Mouse (Mus musculus) T-cell, adult 2 months (primary cell): ENCODE measurements around the gene Wdr27.
"Not testable (repeated sequence)": the region's sequence is repeated elsewhere in the genome, so short reads cannot be mapped to it uniquely, and the experiment has no call there.

Experiments used
- DNase-seq: peaks from one replicate; pipeline ENCODE4 v3.0.0; 2022; ENCODE audit warnings: low spot score

The Wdr27 gene

GRCm38 (mm10) chr17:14943009-14943728 is at the start of gene Wdr27, which contains the start of gene 1600012H06Rik:
TSS of gene Wdr27 (minus strand) at chr17:14943158.
TSS of gene 1600012H06Rik (plus strand) at chr17:14943184.
- peak; percentile 96 for DNase-seq

GRCm38 (mm10) chr17:14992522-14993138 is 49.7 kb upstream of the Wdr27 start:
- not testable (repeated sequence) for DNase-seq

- DNase-seq: not testable (repeated sequence)
Measured at GRCm38 (mm10) chr17:14990116-14990702, 47.3 kb upstream of the Wdr27 start.

- DNase-seq: not testable (repeated sequence)
Measured at GRCm38 (mm10) chr17:14978362-14979038, 35.5 kb upstream of the Wdr27 start, which contains the start of the genes 9030025P20Rik and Gm3417. TSS of gene 9030025P20Rik (plus strand) at chr17:14978468. TSS of gene Gm3417 (minus strand) at chr17:14978790.

- not testable (repeated sequence) for DNase-seq
Measured at GRCm38 (mm10) chr17:14977718-14978361, 34.9 kb upstream of the Wdr27 start.

GRCm38 (mm10) chr17:14968373-14968913 is 25.5 kb upstream of the Wdr27 start:
- not testable (repeated sequence) for DNase-seq

GRCm38 (mm10) chr17:14961557-14962154 is 18.7 kb upstream of the Wdr27 start:
- not testable (repeated sequence) for DNase-seq

- peak; percentile 25 for DNase-seq
Measured at GRCm38 (mm10) chr17:14960951-14961556, 18.1 kb upstream of the Wdr27 start, which contains the start of gene Phf10. TSS of gene Phf10 (minus strand) at chr17:14961273.

GRCm38 (mm10) chr17:14960520-14960919 is 17.6 kb upstream of the Wdr27 start:
- peak; percentile 7 for DNase-seq

- no peak for DNase-seq
Measured at GRCm38 (mm10) chr17:14959979-14960378, 17.0 kb upstream of the Wdr27 start.

- DNase-seq: peak; percentile 12
Measured at GRCm38 (mm10) chr17:14958686-14959327, 15.8 kb upstream of the Wdr27 start.

GRCm38 (mm10) chr17:14953452-14953851 is 10.5 kb upstream of the Wdr27 start:
- no peak for DNase-seq

- DNase-seq: no peak
Measured at GRCm38 (mm10) chr17:14949161-14949827, 6.3 kb upstream of the Wdr27 start.

GRCm38 (mm10) chr17:14944551-14944950 is 1.6 kb upstream of the Wdr27 start:
- no peak for DNase-seq

- DNase-seq: no peak
Measured at GRCm38 (mm10) chr17:14943729-14944059, 736 bp upstream of the Wdr27 start.

GRCm38 (mm10) chr17:14942181-14942580 is 777 bp downstream of the Wdr27 start:
- DNase-seq: not testable (repeated sequence)

- no peak for DNase-seq
Measured at GRCm38 (mm10) chr17:14935841-14936605, 6.9 kb downstream of the Wdr27 start.

GRCm38 (mm10) chr17:14935280-14935679 is 7.7 kb downstream of the Wdr27 start:
- not testable (repeated sequence) for DNase-seq

GRCm38 (mm10) chr17:14931469-14931868 is 11.5 kb downstream of the Wdr27 start:
- no peak for DNase-seq
